In genomic region chr2:157129601-157130164, GRCm38 (mm10) we compare ENCODE assay signal across 18 mouse cellular contexts. TPM values are rescaled to one million over a fixed set of nuclear protein-coding genes. Genes with fewer than 3 reads are reported as not detected.
A peak's percentile ranks its signal among the peaks of the same experiment; 100 is the strongest.
DNase-seq lines count a peak whose midpoint lies in the region; ATAC-seq and TF ChIP-seq lines count a peak whose summit lies in the region.
"Had no signal": no experiment of that assay in that cellular context is flagged by ENCODE, and none has a peak within 500 bp of the region (broad histone marks: within the 10 kb centered on the region; RNA-seq: fewer than 3 reads in every experiment).

No protein-coding gene starts in this region.

- TF ChIP-seq CTCF in lung, postnatal 0 days (IDR thresholded peaks at IDR 0.05), result no peak

- no peak for ATAC-seq in lung, postnatal 0 days
- peak; percentile 29 to 30; a peak in 2 of 4 replicates for ATAC-seq in hematopoietic stem cell, adult 5-6 weeks (replicated peaks in 1 of 2; ENCODE audit: insufficient read depth in 1 of 2, low FRiP score in 2 of 2, low TSS enrichment in 1 of 2, low read depth in 1 of 2, poor library complexity in 2 of 2, severe bottlenecking in 2 of 2)
- ATAC-seq: hindbrain, postnatal 0 days had no signal

- no peaks in the 10 kb centered on the region; the same call in 1 of the 2 replicates for H3K4me1 ChIP-seq in lung, postnatal 0 days (ENCODE audit: insufficient read depth, low read depth, low read length)

- WGBS in lung, postnatal 0 days, result 62% methylated on average over 11 of the region's 11 CpGs

- DNase-seq in lung, postnatal 0 days (ENCODE audit: low spot score), result peak; percentile 31
- DNase-seq in lung, postnatal 25 days (ENCODE audit: low spot score), result no peak
- peak; percentile 45 for DNase-seq in T-cell, adult 2 months (ENCODE audit: low spot score)
- DNase-seq in naive thymus-derived CD4-positive, alpha-beta T cell, adult 2 months (ENCODE audit: low read depth), result peak; percentile 56
- no peak for DNase-seq in adrenal gland, postnatal 14 days
- no peak for DNase-seq in gastrocnemius, postnatal 36 days
- DNase-seq in kidney, postnatal 10 days, result no peak
- DNase-seq: cerebellum, postnatal 14 days; gastrocnemius, postnatal 14 days; lung, postnatal 10 days; retina, postnatal 1 day had no signal

- no peaks in the 10 kb centered on the region for H3K9me3 ChIP-seq in lung, postnatal 0 days (ENCODE audit: low read length)

- H3K36me3 ChIP-seq in lung, postnatal 0 days (ENCODE audit: insufficient read depth, low read length), result no peaks in the 10 kb centered on the region

- H3K27ac ChIP-seq in lung, postnatal 0 days (ENCODE audit: low read length), result peak overlapping the region; percentile 51; the same call in 1 of the 2 replicates
- H3K27ac ChIP-seq: hindbrain, postnatal 0 days had no signal

- H3K9ac ChIP-seq in lung, postnatal 0 days (replicated peaks; ENCODE audit: low read depth), result no peak overlapping the region

- peak overlapping the region; percentile 33; the same call in 1 of the 2 replicates for H3K4me2 ChIP-seq in lung, postnatal 0 days (replicated peaks; ENCODE audit: low read depth, low read length)

- no peak for TF ChIP-seq EP300 in lung, postnatal 0 days (IDR thresholded peaks at IDR 0.05)

- 0 out of 2 replicates have a peak overlapping the region, but pooled peaks have one; percentile 14 for H3K4me3 ChIP-seq in lung, postnatal 0 days (ENCODE audit: low read depth, low read length)
- H3K4me3 ChIP-seq: myocyte had no signal

- no peaks in the 10 kb centered on the region for H3K27me3 ChIP-seq in lung, postnatal 0 days (replicated peaks; ENCODE audit: insufficient read depth, low read length)

- intact Hi-C loops in gastrocnemius, postnatal 36 days (cut with DNase I), result loop anchor here (5.0 kb wide), 2 partner anchors 73 to 133 kb away; partner anchors contain the start of gene Rbl1

RNA-seq across cellular contexts. Expression of gene Samhd1, which starts 5.4 kb away (rescaled TPM):
- polyA plus RNA-seq in lung, postnatal 0 days (2015; fragmentation: Nextera tagmentation; extraction: Ambion mirVana), result 103 and 110 TPM in 2 replicates
- 129 and 134 TPM in 2 replicates for total RNA-seq in hematopoietic stem cell, adult 5-6 weeks (2017)
- total RNA-seq in adrenal gland, postnatal 14 days (2021), result 26.4 and 49.8 TPM in 2 replicates
- 10 to 100 TPM; 12.9 to 13.2 TPM for total RNA-seq in gastrocnemius, postnatal 36 days (2021)

RNA-seq across cellular contexts. Expression of gene Tldc2, which starts 42.8 kb away (rescaled TPM):
- polyA plus RNA-seq in lung, postnatal 0 days (2015; fragmentation: Nextera tagmentation; extraction: Ambion mirVana), result not detected in 2 replicates
- not detected in 2 replicates for total RNA-seq in hematopoietic stem cell, adult 5-6 weeks (2017)
- total RNA-seq in adrenal gland, postnatal 14 days (2021), result not detected in 2 replicates
- total RNA-seq in gastrocnemius, postnatal 36 days (2021), result not detected
- total RNA-seq: adrenal gland, postnatal 4 days; gastrocnemius, postnatal 14 days; hindbrain, postnatal 0 days; layer of hippocampus, adult 18-20 months; left cerebral cortex, postnatal 25 days had no signal
- polyA plus RNA-seq: erythroblast, embryonic 14.5 days; myocyte had no signal

RNA-seq across cellular contexts. Expression of gene Soga1, which starts 50.6 kb away (rescaled TPM):
- polyA plus RNA-seq in lung, postnatal 0 days (2015; fragmentation: Nextera tagmentation; extraction: Ambion mirVana), result 2.5 and 3.1 TPM in 2 replicates
- total RNA-seq in hematopoietic stem cell, adult 5-6 weeks (2017), result 7.4 and 10.0 TPM in 2 replicates
- 31.9 and 33.5 TPM in 2 replicates for total RNA-seq in adrenal gland, postnatal 14 days (2021)
- 1 to 10 TPM; 3.9 to 4.1 TPM for total RNA-seq in gastrocnemius, postnatal 36 days (2021)

Comparison
In these comparisons a context has a peak if more than half of its experiments do, and no peak if none do; other contexts are left out.
1. DNase-seq: peak in lung, postnatal 0 days (single experiment), T-cell, adult 2 months (single experiment) and naive thymus-derived CD4-positive, alpha-beta T cell, adult 2 months (single experiment); none in lung, postnatal 25 days (single experiment), adrenal gland, postnatal 14 days (single experiment), gastrocnemius, postnatal 36 days (0 of 2) and kidney, postnatal 10 days (single experiment).